Mouse (Mus musculus): ENCODE measurements around the gene Arid2.

GRCm38 (mm10) chr15:96281236-96281635 is 6.1 kb upstream of the Arid2 start:
- TF ChIP-seq CTCF (IDR thresholded peaks at IDR 0.05; ENCODE audit: low read depth) (no peak), EP300 (optimal IDR thresholded peaks at IDR 0.05) (no peak)

Data from stomach, postnatal 0 days (tissue).